Mouse (Mus musculus) gastrocnemius, postnatal 4 days (tissue): ENCODE data around the gene Slc5a4a. TPM values are rescaled to one million over a fixed set of nuclear protein-coding genes. Genes with fewer than 3 reads are reported as not detected.

Experiments used
- DNase-seq, 2 experiments: peaks; one replicate each; pipeline ENCODE4 v3.0.0; 2021 to 2022; ENCODE audit warnings: low spot score in 2 of 2, mixed read lengths in 2 of 2
- microRNA-seq: library from miRNA; unstranded; fragments of <30 nt; microRNA quantifications from one replicate; pipeline ENCODE4 v1.2.0, GENCODE M21; 2021
- total RNA-seq, 2 experiments: library from RNA; stranded (reverse); gene quantifications; 2 replicates each; pipeline ENCODE4 v1.2.3; 2021

The Slc5a4a gene
- total RNA-seq, 2 experiments from 2014 or later: not detected

- DNase-seq: no peak
These were observed 69.8 kb downstream of the Slc5a4a start for GRCm38 (mm10) chr10:76217056-76217455.

GRCm38 (mm10) chr10:76218240-76218639 is 71.0 kb downstream of the Slc5a4a start:
- no peak for DNase-seq

- no peak for DNase-seq
These were observed 78.7 kb downstream of the Slc5a4a start for GRCm38 (mm10) chr10:76225944-76226343.

DNA sequence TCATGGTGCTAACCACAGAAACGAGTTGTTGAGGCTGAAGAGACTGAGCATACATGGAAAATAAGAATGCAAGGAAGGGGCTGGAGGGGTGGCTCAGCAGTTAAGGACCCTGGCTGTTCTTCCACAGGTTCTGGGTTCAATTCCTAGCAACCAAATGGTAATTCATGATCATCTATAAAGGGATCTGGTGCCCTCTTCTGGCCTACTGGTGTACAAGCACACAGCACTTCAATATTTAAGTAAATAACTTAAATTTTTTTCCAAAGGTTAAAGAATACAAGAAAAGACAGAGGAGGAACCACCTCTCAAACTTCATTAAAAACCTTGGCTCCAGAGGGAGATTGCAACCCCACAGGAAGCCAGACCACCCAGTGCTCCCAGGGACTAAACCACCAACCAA is 82.4 kb downstream of the Slc5a4a start:
- DNase-seq: no peak

- peak; percentile 81 to 90 for DNase-seq
These were observed 90.3 kb downstream of the Slc5a4a start, which contains the start of gene Prmt2 for GRCm38 (mm10) chr10:76237341-76238225. Gene Prmt2 (minus strand): TSS chr10:76237865.

Small RNAs within 50 kb of the gene (microRNA-seq; reads per million reads assigned to microRNA genes)
- gene Mir678: not detected

Other genes with a start within 250 kb of the Slc5a4a start
- gene Smarcb1, start 225.8 kb upstream of the Slc5a4a start, total RNA-seq: 10 to 100 TPM; 55.0 to 60.2 TPM
- 100 to 1,000 TPM; 390 to 396 TPM for gene Chchd10, start 214.3 kb upstream of the Slc5a4a start, total RNA-seq
- gene Mmp11, start 211.0 kb upstream of the Slc5a4a start, total RNA-seq: 10 to 100 TPM; 12.7 to 15.0 TPM
- not detected for gene Gm867, start 206.8 kb upstream of the Slc5a4a start, total RNA-seq
- under 1 TPM in 1 of 2 experiments, not detected in 1; 0.62 TPM for gene Vpreb3, start 204.4 kb upstream of the Slc5a4a start, total RNA-seq
- not detected for gene Gm5134, start 192.9 kb upstream of the Slc5a4a start, total RNA-seq
- gene Zfp280b, start 114.8 kb upstream of the Slc5a4a start, total RNA-seq: 10 to 100 TPM; 14.6 to 14.7 TPM
- gene Slc5a4b, start 36.5 kb upstream of the Slc5a4a start, total RNA-seq: not detected
- 10 to 100 TPM; 21.3 to 25.5 TPM for gene Prmt2, start 90.4 kb downstream of the Slc5a4a start, total RNA-seq
- 10 to 100 TPM; 13.7 to 15.3 TPM for gene S100b, start 106.4 kb downstream of the Slc5a4a start, total RNA-seq
- 10 to 100 TPM; 19.6 to 23.9 TPM for gene Dip2a, start 197.8 kb downstream of the Slc5a4a start, total RNA-seq